Mouse (Mus musculus): ENCODE measurements at regions not wholly inside any gene's neighbourhood (a gene's known extent, or its start where the extent isn't known, plus 50 kb on each side); places are given as distances from the start of the nearest gene placed in this dataset.

DNA sequence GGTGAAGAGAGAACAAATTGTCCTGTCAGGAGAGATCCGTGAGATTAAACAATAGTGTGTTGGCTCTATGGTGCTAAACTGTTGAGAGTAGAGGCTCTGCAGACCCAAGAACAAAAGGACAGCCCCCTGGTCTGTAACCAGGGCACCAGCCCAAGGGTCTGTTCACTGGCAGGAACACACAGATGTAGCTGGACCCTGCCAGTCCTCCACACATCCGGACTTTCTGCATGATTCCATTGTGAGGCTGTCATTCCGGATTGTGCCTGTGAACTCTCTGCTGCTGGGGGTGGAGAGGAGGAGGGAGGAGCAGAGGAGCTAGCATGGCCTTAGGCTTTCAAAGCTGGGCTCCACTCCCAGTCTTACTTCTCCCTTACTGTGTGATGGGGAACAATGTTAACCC is 158.1 kb downstream of the Gm19935 start:
- TF ChIP-seq CTCF (IDR thresholded peaks at IDR 0.05; ENCODE audit: control insufficient read depth, insufficient read depth, insufficient read length), result no peak
- no peak for TF ChIP-seq USF1 (IDR thresholded peaks at IDR 0.05; ENCODE audit: low read depth)
- no peak for TF ChIP-seq MYOG (IDR thresholded peaks at IDR 0.05; ENCODE audit: control insufficient read depth, extremely low read depth, insufficient read length)
- TF ChIP-seq MAX (IDR thresholded peaks at IDR 0.05), result no peak
- no peak for TF ChIP-seq MYOD1 (IDR thresholded peaks at IDR 0.05; ENCODE audit: control insufficient read depth, insufficient read length, low read depth)
- no peak for TF ChIP-seq CEBPB (IDR thresholded peaks at IDR 0.05; ENCODE audit: low read depth)

All from C2C12 (cell line).